Mouse (Mus musculus) erythroblast, embryonic 14.5 days (primary cell): ENCODE data around the gene Cox7a1.

Experiments used
- GATA1 ChIP-seq: IDR thresholded peaks from 2 replicates; pipeline ENCODE4 v1.6.1; 2012; ENCODE audit warnings: low read length, inconsistent platforms, mixed read lengths
- TAL1 ChIP-seq: IDR thresholded peaks from 3 replicates; pipeline ENCODE4 v1.6.1; 2012; ENCODE audit warnings: low read length, inconsistent platforms, mixed read lengths

DNA sequence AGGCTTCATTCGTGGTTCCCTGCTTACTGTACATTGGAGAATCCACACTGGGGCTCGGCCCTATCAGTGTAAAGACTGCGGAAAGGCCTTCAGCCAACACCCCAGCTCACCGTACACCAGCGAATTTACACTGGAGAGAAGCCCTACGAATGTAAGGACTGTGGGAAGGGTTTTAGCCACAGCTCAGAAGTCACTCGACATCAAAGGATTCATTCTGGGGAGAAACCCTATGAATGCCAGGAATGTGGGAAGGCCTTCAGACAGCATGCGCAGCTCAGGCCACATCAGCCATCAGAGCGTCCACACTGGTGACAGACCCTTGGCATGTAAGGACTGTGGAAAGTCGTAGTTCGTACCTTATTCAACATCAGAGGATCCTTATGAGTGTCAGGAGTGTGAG lies 5.7 kb upstream of the Cox7a1 start:
- no peak for TF ChIP-seq TAL1
- no peak for TF ChIP-seq GATA1
